Comparison of ENCODE assay signal across 8 mouse cellular contexts in the genomic region with DNA sequence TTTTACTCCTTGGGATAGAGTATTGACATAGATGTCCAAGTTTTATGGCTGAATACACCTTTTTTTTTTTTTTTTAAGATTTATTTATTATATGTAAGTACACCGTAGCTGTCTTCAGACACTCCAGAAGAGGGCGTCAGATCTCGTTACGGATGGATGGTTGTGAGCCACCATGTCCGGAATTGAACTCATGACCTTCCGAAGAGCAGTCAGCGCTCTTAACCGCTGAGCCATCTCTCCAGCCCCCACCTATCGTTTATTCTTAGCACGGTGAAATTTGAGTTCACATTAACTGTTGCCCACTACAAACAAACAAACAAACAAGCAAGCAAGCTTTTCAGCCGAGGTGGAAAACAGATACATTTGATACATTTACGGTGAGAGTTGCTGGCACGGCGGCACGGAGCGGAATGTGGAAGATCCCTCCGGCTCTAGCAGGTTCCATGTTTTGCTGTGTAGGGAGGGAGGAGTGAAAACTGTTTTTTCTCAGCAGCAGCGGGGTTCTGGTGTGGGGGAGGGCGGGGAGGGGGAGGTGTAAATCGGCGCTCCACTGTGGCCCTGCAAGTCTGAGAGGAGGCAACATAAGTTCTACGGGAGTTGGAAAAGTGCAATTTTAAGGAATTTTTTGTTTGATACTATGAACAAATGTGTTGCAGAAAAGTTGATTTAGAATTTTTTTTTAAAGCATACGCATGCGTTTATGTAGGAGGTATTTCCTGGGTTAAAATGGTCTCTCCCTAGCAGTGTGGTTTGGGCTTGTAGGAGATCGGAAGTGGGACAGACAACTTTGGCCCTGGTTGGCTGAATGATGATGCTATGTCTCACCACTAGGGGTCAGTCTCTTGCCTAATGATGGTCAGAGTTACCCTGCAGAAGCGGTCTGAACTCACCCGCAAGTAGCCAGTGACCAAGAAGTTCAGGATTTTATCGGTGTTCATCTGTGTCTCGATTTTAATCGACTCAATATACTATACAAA. TPM values are rescaled to one million over a fixed set of nuclear protein-coding genes. Genes with fewer than 3 reads are reported as not detected.
DNase-seq lines count a peak whose midpoint lies in the region; ATAC-seq and TF ChIP-seq lines count a peak whose summit lies in the region.

No protein-coding gene starts in this region.

- H3K36me3 ChIP-seq in forebrain, postnatal 0 days (ENCODE audit: insufficient read depth): no peaks in the 10 kb centered on the region
- H3K36me3 ChIP-seq in lung, embryonic 15.5 days: no peaks in the 10 kb centered on the region

- H3K9me3 ChIP-seq in forebrain, postnatal 0 days (ENCODE audit: low read length): no peaks in the 10 kb centered on the region
- H3K9me3 ChIP-seq in lung, embryonic 15.5 days: no peaks in the 10 kb centered on the region

- TF ChIP-seq POLR2A in cerebellum, adult 2 months (IDR thresholded peaks at IDR 0.05; ENCODE audit: borderline replicate concordance, insufficient read depth, low read length): no peak

- no peaks in the 10 kb centered on the region for H3K27me3 ChIP-seq in cerebellum, adult 2 months (ENCODE audit: control insufficient read depth, insufficient read depth, low read length)
- no peaks in the 10 kb centered on the region for H3K27me3 ChIP-seq in forebrain, postnatal 0 days (ENCODE audit: insufficient read depth, low read length)
- H3K27me3 ChIP-seq in lung, embryonic 15.5 days: no peaks in the 10 kb centered on the region

- H3K4me1 ChIP-seq in cerebellum, adult 2 months (ENCODE audit: control insufficient read depth, insufficient read depth, low read length): no peaks in the 10 kb centered on the region
- H3K4me1 ChIP-seq in forebrain, postnatal 0 days (ENCODE audit: insufficient read depth): no peaks in the 10 kb centered on the region
- 0 out of 2 replicates have a peak, but pooled peaks cover 5% of the 10 kb centered on the region for H3K4me1 ChIP-seq in lung, embryonic 15.5 days

- TF ChIP-seq CTCF in cerebellum, adult 2 months (IDR thresholded peaks at IDR 0.05; ENCODE audit: borderline replicate concordance, insufficient read depth, low read depth, low read length): peak; percentile 91
- TF ChIP-seq CTCF in forebrain, postnatal 0 days (IDR thresholded peaks at IDR 0.05; ENCODE audit: low read depth): peak; percentile 92

- no peak overlapping the region for H3K27ac ChIP-seq in cerebellum, adult 2 months (ENCODE audit: insufficient read depth, low read length)
- H3K27ac ChIP-seq in forebrain, postnatal 0 days (ENCODE audit: low read depth, low read length): no peak overlapping the region
- H3K27ac ChIP-seq in lung, embryonic 15.5 days: peak overlapping the region; percentile 82

- peak; percentile 92 for DNase-seq in MN1 (ENCODE audit: low spot score)
- DNase-seq in cerebellum, adult 2 months: peak; percentile 64 to 76
- DNase-seq in forebrain, postnatal 0 days: peak; percentile 81
- DNase-seq in heart, postnatal 4 days: peak; percentile 84
- DNase-seq in layer of hippocampus, adult 8-10 months (ENCODE audit: low spot score in 2 of 2): peak; percentile 65 to 75
- peak; percentile 77 for DNase-seq in ovary, adult 18-20 months (ENCODE audit: low spot score)
- peak; percentile 72 for DNase-seq in thymus, postnatal 0 days (ENCODE audit: low spot score)

- H3K9ac ChIP-seq in forebrain, postnatal 0 days: no peak overlapping the region
- H3K9ac ChIP-seq in lung, embryonic 15.5 days: peak overlapping the region; percentile 37

- peak overlapping the region; percentile 68 for H3K4me3 ChIP-seq in cerebellum, adult 2 months (replicated peaks; ENCODE audit: insufficient read depth, low read depth, low read length)
- peak overlapping the region; percentile 30 for H3K4me3 ChIP-seq in forebrain, postnatal 0 days (ENCODE audit: low read depth, low read length)
- H3K4me3 ChIP-seq in lung, embryonic 15.5 days: peak overlapping the region; percentile 52

- ATAC-seq in forebrain, postnatal 0 days: peak; percentile 88
- peak; percentile 87 for ATAC-seq in lung, embryonic 15.5 days (ENCODE audit: borderline replicate concordance, extremely low read depth, low FRiP score, low TSS enrichment)

- peak overlapping the region; percentile 52 for H3K4me2 ChIP-seq in forebrain, postnatal 0 days (ENCODE audit: low read depth)
- peak overlapping the region; percentile 66 for H3K4me2 ChIP-seq in lung, embryonic 15.5 days

- WGBS in cerebellum, adult 2 months: 1% methylated on average over 30 of the region's 30 CpGs
- 4% methylated on average over 30 of the region's 30 CpGs for WGBS in forebrain, postnatal 0 days
- WGBS in lung, embryonic 15.5 days: under 1% methylated on average over 30 of the region's 30 CpGs

RNA-seq across cellular contexts. Expression of a gene that starts 37.9 kb away (rescaled TPM):
- polyA plus RNA-seq in cerebellum, adult 2 months (2012; rRNA removed): 14.0 and 14.5 TPM in 2 replicates
- total RNA-seq in forebrain, postnatal 0 days (2014; rRNA removed): 46.2 and 51.3 TPM in 2 replicates
- polyA plus RNA-seq in forebrain, postnatal 0 days (2015; fragmentation: Nextera tagmentation; extraction: Ambion mirVana): 17.2 and 22.7 TPM in 2 replicates
- total RNA-seq in heart, postnatal 4 days (2021): 10 to 100 TPM; 26.7 to 27.1 TPM
- 10 to 100 TPM; 60.7 to 74.8 (median 65.5) TPM for total RNA-seq in layer of hippocampus, adult 8-10 months (2022)
- 20.6 and 22.0 TPM in 2 replicates for polyA plus RNA-seq in lung, embryonic 15.5 days (2015; fragmentation: Nextera tagmentation; extraction: Ambion mirVana)
- 14.6 and 17.0 TPM in 2 replicates for polyA plus RNA-seq in thymus, postnatal 0 days (2015; fragmentation: Nextera tagmentation; extraction: Ambion mirVana)
